Comparison of ENCODE assay signal across 9 mouse cellular contexts in the genomic region with DNA sequence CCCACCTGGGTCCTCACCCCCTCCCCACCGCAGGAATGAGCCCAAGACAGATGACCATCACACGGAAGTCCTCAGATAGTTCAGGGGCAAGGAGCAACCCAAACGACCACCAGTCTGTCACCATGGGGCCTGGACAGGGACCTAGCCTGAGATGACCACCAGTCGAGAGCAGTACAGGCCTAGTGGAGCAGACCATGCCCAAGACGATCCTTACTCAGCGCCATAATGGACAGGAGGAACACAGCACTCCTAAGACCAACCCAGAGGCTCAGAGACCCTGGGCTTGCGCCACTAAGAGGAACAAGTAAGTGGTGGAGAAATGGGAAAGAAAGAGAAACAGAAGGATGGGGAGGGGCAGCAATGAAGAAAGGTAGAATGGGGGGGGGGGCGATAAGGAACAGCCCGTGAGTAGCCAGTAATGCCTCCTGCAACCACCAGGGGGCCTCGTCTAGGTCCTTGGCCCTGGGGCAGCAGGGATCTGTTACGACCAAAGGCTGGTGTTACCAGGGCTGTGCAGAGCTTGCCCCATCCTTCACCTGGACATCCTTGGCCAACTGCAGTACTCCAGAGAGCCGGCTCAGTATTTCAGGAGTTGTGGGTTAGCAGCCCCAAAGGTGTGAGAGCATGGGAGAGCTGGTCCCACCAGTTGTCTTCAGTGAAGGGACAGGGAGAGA. TPM values are rescaled to one million over a fixed set of nuclear protein-coding genes. Genes with fewer than 3 reads are reported as not detected.
A peak's percentile ranks its signal among the peaks of the same experiment; 100 is the strongest.
DNase-seq lines count a peak whose midpoint lies in the region; ATAC-seq and TF ChIP-seq lines count a peak whose summit lies in the region.
"Had no signal": no experiment of that assay in that cellular context is flagged by ENCODE, and none has a peak within 500 bp of the region (broad histone marks: within the 10 kb centered on the region; RNA-seq: fewer than 3 reads in every experiment).

No protein-coding gene starts in this region.

- H3K9ac ChIP-seq in ES-E14 (ENCODE audit: insufficient read depth, low read depth, low read length, poor library complexity, severe bottlenecking): no peak overlapping the region
- H3K9ac ChIP-seq in intestine, postnatal 0 days (ENCODE audit: low read depth, low read length): no peak overlapping the region

- no peaks in the 10 kb centered on the region for H3K27me3 ChIP-seq in intestine, postnatal 0 days (replicated peaks; ENCODE audit: control insufficient read depth, insufficient read depth, low read length)

- no peak for ATAC-seq in intestine, postnatal 0 days
- peak; percentile 67; the same call in 1 of the 2 replicates for ATAC-seq in megakaryocyte-erythroid progenitor cell, adult 5-6 weeks (replicated peaks; ENCODE audit: low FRiP score, low TSS enrichment, poor library complexity, severe bottlenecking)

- peak; percentile 7 to 15 for DNase-seq in left cerebral cortex, adult 18-20 months (ENCODE audit: low spot score in 2 of 2)
- DNase-seq in left cerebral cortex, postnatal 36 days (ENCODE audit: low spot score in 2 of 2): no peak
- DNase-seq in ES-E14 (ENCODE audit: low read depth, low spot score): peak; percentile 37
- peak; percentile 77 for DNase-seq in adrenal gland, postnatal 10 days
- no peak for DNase-seq in left cerebral cortex, adult 8-10 months (ENCODE audit: low spot score in 2 of 2)

- peak; percentile 78 for TF ChIP-seq CTCF in intestine, postnatal 0 days (IDR thresholded peaks at IDR 0.05; ENCODE audit: low read depth)

- no peaks in the 10 kb centered on the region for H3K36me3 ChIP-seq in ES-E14 (ENCODE audit: control insufficient read depth, insufficient read depth, low read length, poor library complexity, severe bottlenecking)
- no peaks in the 10 kb centered on the region for H3K36me3 ChIP-seq in intestine, postnatal 0 days (ENCODE audit: control insufficient read depth, insufficient read depth)

- WGBS in intestine, postnatal 0 days: 57% methylated on average over 12 of the region's 12 CpGs

- H3K4me3 ChIP-seq in ES-E14 (ENCODE audit: insufficient read depth in 1 of 2, low read depth in 1 of 2, low read length in 2 of 2, poor library complexity in 1 of 2, severe bottlenecking in 1 of 2): no peak overlapping the region
- H3K4me3 ChIP-seq in intestine, postnatal 0 days (ENCODE audit: low read depth, low read length): no peak overlapping the region
- H3K4me3 ChIP-seq: erythroblast, embryonic 14.5 days had no signal

- no peak overlapping the region for H3K4me2 ChIP-seq in intestine, postnatal 0 days (replicated peaks; ENCODE audit: low read depth)

- in situ Hi-C loops in ES-E14 (cut with MboI; ENCODE audit: low sequenced_read_pairs in 2 of 2, unreplicated experiment in 2 of 2): no loop called here

- no peaks in the 10 kb centered on the region for H3K4me1 ChIP-seq in ES-E14 (ENCODE audit: control insufficient read depth in 2 of 2, insufficient read depth in 2 of 2, low read length in 2 of 2, poor library complexity in 1 of 2)
- H3K4me1 ChIP-seq in intestine, postnatal 0 days (replicated peaks; ENCODE audit: control insufficient read depth, insufficient read depth, low read length): no peaks in the 10 kb centered on the region

- H3K27ac ChIP-seq in ES-E14 (ENCODE audit: insufficient read depth, low read depth, low read length, poor library complexity, severe bottlenecking): no peak overlapping the region
- H3K27ac ChIP-seq in intestine, postnatal 0 days (ENCODE audit: low read depth, low read length): no peak overlapping the region
- H3K27ac ChIP-seq: macrophage had no signal

- intact Hi-C loops in left cerebral cortex, postnatal 36 days (cut with DNase I): no loop called here

- no peaks in the 10 kb centered on the region for H3K9me3 ChIP-seq in ES-E14 (ENCODE audit: control insufficient read depth, insufficient read depth, low read depth, low read length)
- no peaks in the 10 kb centered on the region for H3K9me3 ChIP-seq in intestine, postnatal 0 days (ENCODE audit: control insufficient read depth)

TF ChIP-seq in ES-E14, 5 proteins besides CTCF, POLR2A, EP300 and RAD21:
- no peak for TF ChIP-seq MAFK (IDR thresholded peaks at IDR 0.05; ENCODE audit: insufficient read depth, low read depth, low read length)
- no peak for TF ChIP-seq ZNF384 (IDR thresholded peaks at IDR 0.05; ENCODE audit: low read depth, low read length)
- no peak for TF ChIP-seq HCFC1 (IDR thresholded peaks at IDR 0.05; ENCODE audit: borderline replicate concordance, insufficient read depth, low read length)
- no peak for TF ChIP-seq ZC3H11A (IDR thresholded peaks at IDR 0.05; ENCODE audit: borderline replicate concordance, low read depth, low read length)
- TF ChIP-seq CHD2 (IDR thresholded peaks at IDR 0.05; ENCODE audit: low read depth, low read length): no peak
TF ChIP-seq in ES-E14: peak in this region for 0.

RNA-seq across cellular contexts. Expression of gene A630023A22Rik, which starts 4.0 kb away (rescaled TPM):
- not detected for total RNA-seq in left cerebral cortex, adult 18-20 months (2021)
- total RNA-seq in left cerebral cortex, postnatal 36 days (2021): not detected
- total RNA-seq in ES-E14 (2012; rRNA removed): not detected in 2 replicates
- not detected for total RNA-seq in adrenal gland, postnatal 10 days (2021)
- polyA plus RNA-seq in intestine, postnatal 0 days (2015; fragmentation: Nextera tagmentation; extraction: Ambion mirVana): 0.35 and 1.3 TPM in 2 replicates
- not detected in 2 replicates for total RNA-seq in megakaryocyte-erythroid progenitor cell, adult 5-6 weeks (2014; fragmentation: Nextera tagmentation)
- total RNA-seq in megakaryocyte-erythroid progenitor cell, adult 5-6 weeks (2017): not detected in 2 replicates
- total RNA-seq in left cerebral cortex, adult 8-10 months (2022): not detected
- polyA plus RNA-seq: erythroblast, embryonic 14.5 days; macrophage had no signal

RNA-seq across cellular contexts. Expression of gene Anxa8, which starts 20.7 kb away (rescaled TPM):
- 1 to 10 TPM; 1.1 to 1.2 TPM for total RNA-seq in left cerebral cortex, adult 18-20 months (2021)
- total RNA-seq in left cerebral cortex, postnatal 36 days (2021): under 1 TPM; 0.49 to 0.91 TPM
- total RNA-seq in ES-E14 (2012; rRNA removed): 3.6 and 5.2 TPM in 2 replicates
- 1 to 10 TPM; 7.9 to 8.5 TPM for total RNA-seq in adrenal gland, postnatal 10 days (2021)
- 12.1 and 16.9 TPM in 2 replicates for polyA plus RNA-seq in intestine, postnatal 0 days (2015; fragmentation: Nextera tagmentation; extraction: Ambion mirVana)
- not detected in 2 replicates for total RNA-seq in megakaryocyte-erythroid progenitor cell, adult 5-6 weeks (2014; fragmentation: Nextera tagmentation)
- not detected in 2 replicates for total RNA-seq in megakaryocyte-erythroid progenitor cell, adult 5-6 weeks (2017)
- under 1 TPM; 0.60 to 0.96 (median 0.72) TPM for total RNA-seq in left cerebral cortex, adult 8-10 months (2022)
- polyA plus RNA-seq: erythroblast, embryonic 14.5 days; macrophage had no signal

RNA-seq across cellular contexts. Expression of gene Npy4r, which starts 45.8 kb away (rescaled TPM):
- not detected for total RNA-seq in left cerebral cortex, adult 18-20 months (2021)
- not detected for total RNA-seq in left cerebral cortex, postnatal 36 days (2021)
- 0.45 and 0.85 TPM in 2 replicates for total RNA-seq in ES-E14 (2012; rRNA removed)
- total RNA-seq in adrenal gland, postnatal 10 days (2021): under 1 TPM; 0.27 to 0.30 TPM
- 0.26 and 0.46 TPM in 2 replicates for polyA plus RNA-seq in intestine, postnatal 0 days (2015; fragmentation: Nextera tagmentation; extraction: Ambion mirVana)
- not detected in 2 replicates for total RNA-seq in megakaryocyte-erythroid progenitor cell, adult 5-6 weeks (2014; fragmentation: Nextera tagmentation)
- total RNA-seq in megakaryocyte-erythroid progenitor cell, adult 5-6 weeks (2017): not detected in 2 replicates
- not detected for total RNA-seq in left cerebral cortex, adult 8-10 months (2022)
- polyA plus RNA-seq: erythroblast, embryonic 14.5 days; macrophage had no signal

RNA-seq across cellular contexts. Expression of gene Antxrl, which starts 54.0 kb away (rescaled TPM):
- total RNA-seq in left cerebral cortex, adult 18-20 months (2021): not detected
- total RNA-seq in left cerebral cortex, postnatal 36 days (2021): not detected
- total RNA-seq in ES-E14 (2012; rRNA removed): not detected in 2 replicates
- total RNA-seq in adrenal gland, postnatal 10 days (2021): not detected
- polyA plus RNA-seq in intestine, postnatal 0 days (2015; fragmentation: Nextera tagmentation; extraction: Ambion mirVana): not detected in 2 replicates
- total RNA-seq in megakaryocyte-erythroid progenitor cell, adult 5-6 weeks (2014; fragmentation: Nextera tagmentation): not detected in 2 replicates
- total RNA-seq in megakaryocyte-erythroid progenitor cell, adult 5-6 weeks (2017): not detected in 2 replicates
- total RNA-seq in left cerebral cortex, adult 8-10 months (2022): not detected
- polyA plus RNA-seq: macrophage had no signal

Comparison
In these comparisons a context has a peak if more than half of its experiments do, and no peak if none do; other contexts are left out.
1. DNase-seq: peak in left cerebral cortex, adult 18-20 months (2 of 2), ES-E14 (single experiment) and adrenal gland, postnatal 10 days (single experiment); none in left cerebral cortex, postnatal 36 days (0 of 2) and left cerebral cortex, adult 8-10 months (0 of 2).